Mouse (Mus musculus): ENCODE measurements around the gene Robo1.

Gene Robo1

DNA sequence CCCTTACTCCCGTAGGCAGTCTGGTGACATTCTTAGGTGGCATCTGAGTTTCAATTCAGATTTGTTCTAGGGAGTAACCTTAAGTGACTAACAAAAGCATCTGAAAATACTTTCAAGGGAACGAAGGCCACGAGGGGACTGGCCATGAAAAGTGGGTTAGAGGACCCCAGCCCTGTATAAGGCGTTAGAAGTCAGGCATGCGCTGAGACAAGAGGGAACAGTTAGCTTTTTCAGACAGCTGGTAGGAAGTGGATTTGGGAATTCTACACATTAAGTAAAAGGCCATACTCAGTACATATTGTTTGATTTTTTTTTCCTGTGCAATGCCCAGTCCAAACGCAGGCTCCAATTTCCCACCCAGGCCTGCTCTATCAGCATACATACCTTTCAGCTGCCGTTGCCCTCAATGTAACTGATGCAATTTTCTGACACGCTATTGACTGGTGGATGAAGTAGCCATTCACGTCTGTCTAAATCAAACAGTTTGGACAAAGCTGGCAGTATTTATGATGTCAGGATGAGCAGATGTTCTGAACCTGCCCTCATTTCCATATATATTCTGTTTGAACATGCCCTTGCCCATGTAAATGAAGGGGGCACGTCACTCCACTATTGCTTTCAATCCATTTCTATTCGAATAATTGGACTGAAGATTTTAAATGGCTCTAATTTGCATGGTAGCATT, 651.1 kb downstream of the Robo1 start:
- DNase-seq, result no peak

DNA sequence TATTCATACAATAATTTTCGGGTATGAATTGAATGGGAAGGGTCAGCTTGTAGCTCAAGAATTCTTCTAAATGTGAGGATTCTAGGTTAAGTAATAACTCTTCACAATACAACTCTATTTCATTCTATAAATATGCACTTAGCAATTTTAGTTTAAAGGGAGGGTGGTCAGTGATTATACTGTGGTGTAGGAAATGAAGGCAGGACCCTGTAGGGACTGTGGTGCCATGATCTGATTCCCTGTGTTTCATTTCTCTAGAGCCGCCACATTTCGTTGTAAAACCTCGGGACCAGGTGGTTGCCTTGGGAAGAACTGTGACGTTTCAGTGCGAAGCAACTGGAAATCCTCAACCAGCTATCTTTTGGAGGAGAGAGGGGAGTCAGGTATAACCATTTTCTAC, 651.7 kb downstream of the Robo1 start:
- no peak for DNase-seq

DNA sequence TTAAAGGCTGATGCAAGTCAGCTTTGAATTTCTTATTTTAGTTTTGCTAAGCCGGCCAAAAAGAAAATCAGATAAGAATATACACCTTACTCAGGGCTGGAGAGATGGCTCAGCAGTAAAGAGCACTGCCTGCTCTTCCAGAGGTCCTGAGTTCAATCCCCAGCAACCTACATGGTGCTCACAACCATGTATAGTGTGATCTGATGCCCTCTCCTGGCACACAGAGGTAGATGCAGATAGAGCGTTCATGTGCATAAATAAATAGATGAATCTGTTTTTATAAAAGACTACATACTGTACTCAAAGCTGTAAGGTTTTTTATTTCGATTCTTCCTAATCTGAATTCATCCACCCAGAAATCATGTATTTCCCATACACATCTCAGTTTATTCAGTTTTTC, 655.7 kb downstream of the Robo1 start:
- DNase-seq, result no peak

DNA sequence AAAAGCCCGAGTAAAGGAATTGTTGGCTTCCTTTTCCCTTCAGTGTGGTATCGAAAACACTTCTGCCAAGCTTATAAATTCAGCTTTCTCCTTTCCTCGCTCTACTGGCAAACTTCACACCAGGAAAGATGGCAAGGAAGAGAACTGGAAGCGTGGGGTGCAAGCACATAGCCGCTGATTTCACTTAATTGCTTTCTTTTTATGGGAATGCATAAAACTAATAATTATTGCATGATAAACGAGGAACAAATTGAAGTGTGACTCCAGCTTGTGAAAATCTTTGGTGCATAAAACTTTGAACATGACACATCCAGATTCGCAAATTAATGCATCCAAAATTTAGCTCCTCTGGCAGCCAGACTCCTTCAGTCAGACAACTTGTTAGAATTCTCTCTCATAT, 659.4 kb downstream of the Robo1 start:
- DNase-seq, result peak in 1 of 2 experiments; percentile 30

DNA sequence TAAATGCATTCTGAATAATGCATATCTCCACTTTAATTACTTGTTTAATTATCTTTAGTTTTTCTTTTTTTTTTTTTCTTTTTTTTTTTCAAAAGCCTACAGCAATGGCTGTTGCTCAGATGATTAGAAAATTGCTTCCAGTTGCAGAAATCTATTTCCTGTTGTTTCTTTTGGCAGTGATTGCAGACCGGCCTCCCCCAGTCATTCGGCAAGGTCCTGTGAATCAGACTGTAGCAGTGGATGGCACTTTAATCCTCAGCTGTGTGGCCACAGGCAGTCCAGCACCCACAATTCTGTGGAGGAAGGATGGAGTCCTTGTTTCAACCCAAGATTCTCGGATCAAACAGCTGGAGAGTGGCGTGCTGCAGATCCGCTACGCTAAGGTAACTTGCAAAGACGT, 661.9 kb downstream of the Robo1 start:
- DNase-seq, result no peak

DNA sequence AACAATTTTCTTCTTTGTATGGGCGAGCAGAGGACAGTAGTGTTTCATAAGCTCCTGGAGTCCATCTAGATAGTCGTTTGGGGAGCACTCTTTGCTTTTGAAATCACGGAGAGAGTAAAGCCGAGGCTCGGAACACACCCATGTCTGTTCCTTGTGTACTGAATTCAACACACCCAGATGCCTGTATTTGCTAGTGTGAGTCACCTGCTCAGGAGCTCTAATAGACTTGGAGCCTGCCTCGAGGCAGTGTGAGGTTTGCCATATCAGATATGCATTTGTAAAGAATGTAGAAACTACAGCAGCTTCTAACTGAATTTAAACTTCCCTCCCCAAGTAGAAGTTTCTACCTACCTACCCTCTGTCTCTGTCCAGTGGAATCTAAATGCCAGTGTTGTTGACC, 665.6 kb downstream of the Robo1 start:
- DNase-seq, result no peak

DNA sequence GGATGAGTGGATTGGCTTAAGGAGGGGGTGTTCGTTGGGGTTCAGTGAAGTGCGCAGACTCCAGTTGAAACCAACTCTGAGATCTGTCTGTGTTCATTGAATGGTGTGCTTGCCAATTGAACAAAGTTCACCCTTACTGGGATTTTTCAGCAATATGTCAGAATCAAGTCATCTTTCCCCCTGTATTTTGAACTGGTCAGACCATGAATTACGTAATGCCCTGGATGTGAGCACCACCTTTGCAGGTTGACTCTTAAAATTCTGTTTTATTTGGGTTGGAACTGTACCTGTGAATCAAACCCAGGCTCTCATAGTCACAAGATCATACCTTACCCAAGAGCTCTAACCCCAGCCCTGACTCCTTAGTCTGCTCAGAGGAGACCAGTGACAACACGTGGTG, 666.6 kb downstream of the Robo1 start:
- no peak for DNase-seq

DNA sequence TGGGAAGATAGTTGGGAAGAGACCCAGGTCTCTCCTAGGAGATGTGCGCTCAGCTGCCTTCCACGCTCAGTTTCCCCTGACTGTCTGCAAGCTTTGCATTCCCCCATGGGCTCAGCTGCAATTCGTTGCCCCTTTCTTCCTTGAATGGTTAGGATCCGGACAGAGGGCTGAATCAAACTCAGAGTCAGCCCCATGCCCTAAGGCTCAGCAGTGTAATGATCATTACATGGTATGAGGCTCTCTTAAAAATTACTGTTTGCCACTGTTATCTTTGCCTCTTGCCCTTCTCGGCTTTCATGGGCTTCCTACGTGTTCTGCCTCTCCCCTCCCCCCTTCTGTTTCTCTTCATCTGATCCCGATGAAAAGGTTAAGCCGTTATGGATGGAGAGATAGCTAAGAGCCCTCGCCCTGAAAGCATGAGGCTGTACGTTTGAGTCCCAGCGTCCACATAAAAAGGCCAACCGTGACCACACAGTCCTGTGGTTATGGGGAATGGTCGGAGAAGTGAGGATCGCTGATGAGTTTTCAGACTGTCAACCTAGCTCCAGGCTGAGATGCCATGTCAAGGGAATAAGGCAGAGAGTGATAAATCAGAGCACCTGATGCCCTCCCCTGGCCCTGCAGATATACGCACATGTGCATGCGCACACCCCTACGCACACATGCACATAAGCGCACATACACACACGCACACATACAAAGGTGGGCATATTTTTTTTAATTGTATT, 668.9 kb downstream of the Robo1 start:
- no peak for DNase-seq

DNA sequence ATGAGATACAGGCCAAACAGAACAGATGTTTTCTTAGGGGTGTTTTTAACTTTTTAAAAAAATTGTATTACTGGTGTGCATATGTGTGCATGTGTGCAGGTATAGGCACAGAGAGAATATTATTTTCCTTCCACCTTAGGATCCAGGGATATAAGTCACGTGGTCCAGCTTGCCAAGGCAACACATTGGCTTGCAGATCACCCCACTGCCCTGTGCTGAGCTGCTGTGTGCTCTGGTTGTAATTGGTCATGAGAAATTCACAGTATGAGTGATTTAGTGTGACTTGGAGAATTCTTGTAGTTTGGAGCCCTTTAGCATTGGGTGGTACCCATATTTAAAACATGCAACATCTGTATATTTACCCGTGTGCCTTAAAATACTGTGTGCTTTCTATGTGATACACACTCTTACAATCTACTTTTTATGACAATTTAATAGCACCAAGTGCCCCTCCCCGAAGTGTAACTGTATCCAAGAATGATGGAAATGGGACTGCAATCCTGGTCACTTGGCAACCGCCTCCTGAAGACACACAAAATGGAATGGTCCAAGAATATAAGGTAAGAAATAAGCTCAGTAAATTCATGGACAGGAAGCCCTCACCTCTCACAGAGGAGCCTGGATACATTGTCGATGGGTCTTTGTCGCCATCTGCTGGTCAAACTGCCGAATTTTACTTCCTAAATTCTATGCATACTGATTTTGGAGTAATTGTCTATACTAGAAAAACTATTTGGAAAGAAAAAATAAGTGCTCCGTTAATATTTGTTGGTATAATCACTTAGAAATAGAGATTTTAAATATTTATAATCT, 671.5 kb downstream of the Robo1 start:
- peak; percentile 87 to 88 for DNase-seq

DNA sequence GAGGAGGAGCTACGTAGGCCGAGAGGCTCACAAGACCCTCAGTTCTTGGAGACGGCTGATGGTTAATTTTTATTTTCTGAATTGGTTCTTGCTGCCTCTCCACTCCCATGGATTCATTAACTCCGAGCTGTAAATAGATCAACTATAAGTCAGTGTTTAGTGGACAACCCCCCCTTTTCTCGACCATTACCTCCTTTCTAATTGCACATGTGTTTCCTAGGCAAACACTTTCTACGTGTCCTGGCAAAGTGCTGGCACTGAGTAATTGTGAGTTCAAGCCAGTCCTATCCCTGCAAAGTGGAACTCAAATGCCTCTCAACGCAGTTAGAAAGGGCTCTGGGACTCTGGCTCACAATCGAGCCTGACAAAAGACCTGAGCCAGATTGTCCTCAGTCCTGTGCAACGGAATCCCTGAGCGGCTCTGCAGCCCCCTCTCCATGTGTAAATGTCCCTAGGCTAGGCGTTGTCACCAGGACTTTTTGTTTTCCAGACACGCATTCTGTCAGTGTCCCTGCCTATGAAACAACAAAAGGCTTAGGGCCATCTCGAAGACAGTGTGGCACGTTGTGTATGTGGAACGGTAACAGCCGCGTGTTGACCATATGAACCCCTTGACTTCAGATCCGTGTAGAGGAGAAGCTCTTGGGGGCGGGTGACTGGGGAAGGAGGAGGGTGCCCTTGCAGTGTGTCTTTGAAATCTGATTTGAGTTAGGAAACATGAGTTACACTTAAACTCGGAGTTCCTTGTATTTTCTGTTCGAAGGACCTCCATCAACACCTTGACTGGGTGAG, 682.5 kb downstream of the Robo1 start:
- DNase-seq, result no peak

DNA sequence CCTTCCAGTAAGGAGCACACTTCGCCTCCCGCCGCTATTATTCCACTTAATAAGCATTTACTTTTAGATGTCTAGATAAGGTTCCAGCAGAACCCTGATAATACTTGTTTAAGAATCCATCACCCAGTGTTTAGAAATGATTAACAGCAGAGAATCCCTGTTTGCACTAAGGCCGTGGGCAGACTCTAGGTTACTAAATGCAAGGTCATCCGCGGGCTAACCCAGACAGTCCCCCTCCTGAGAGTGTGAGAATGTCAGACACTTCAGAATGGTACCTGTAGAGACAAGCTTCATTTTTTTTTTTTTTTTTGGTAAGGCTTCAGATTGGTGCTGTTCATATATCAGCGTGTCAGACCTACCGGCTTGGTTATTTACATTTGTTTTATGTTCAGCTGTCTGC, 685.1 kb downstream of the Robo1 start:
- DNase-seq, result no peak

DNA sequence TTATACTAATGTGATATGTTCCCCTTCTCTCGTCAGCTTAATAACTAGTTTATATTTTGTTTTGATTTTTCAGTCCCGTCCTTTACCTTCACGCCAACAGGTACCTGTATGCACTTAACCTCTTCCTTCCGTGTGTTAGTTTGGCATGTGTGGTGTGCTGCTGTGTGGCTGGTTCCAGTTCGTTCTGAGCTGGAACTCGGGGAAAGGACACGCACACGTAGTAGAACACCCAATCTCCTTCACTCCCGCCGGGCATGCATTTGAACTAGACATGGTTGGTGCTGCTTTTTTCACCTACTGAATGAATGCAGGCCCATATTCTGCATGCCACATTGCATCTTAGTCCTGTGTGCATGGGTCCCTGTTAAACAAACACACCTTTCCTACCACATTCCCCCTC, 685.5 kb downstream of the Robo1 start:
- no peak for DNase-seq

DNA sequence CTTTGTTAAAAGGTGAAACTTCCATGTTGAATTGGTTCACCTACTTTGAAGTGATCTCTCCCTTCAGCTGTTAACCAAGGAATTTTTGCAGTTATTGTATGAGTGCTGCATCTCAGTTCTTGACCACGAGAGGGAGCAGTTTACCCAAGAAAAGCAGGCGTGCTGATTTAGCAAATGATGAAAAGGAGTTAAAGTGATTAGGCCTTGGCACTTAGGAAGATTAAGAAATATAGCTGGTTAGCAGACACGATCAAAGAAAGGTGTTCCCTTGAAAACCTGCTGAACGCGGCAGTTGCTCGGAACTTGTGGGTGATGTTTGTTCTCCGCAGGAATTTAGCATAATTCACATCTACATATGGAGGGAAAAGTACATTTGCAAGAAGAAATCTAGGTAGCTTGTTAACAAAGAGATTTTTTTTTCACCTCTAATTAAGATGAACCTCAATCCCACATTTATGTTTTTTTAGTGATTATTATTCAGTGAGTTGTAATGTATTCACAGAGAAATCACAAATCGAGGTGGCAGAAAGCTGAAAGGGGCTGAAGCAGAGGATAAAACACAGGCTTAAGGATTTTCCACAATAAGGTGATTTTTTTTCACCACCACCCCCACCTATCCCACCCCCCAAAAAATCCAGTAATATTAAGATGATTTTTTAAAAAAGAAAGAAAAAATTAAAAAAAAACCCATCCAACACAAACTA, 687.3 kb downstream of the Robo1 start:
- DNase-seq, result peak; percentile 85 to 86

DNA sequence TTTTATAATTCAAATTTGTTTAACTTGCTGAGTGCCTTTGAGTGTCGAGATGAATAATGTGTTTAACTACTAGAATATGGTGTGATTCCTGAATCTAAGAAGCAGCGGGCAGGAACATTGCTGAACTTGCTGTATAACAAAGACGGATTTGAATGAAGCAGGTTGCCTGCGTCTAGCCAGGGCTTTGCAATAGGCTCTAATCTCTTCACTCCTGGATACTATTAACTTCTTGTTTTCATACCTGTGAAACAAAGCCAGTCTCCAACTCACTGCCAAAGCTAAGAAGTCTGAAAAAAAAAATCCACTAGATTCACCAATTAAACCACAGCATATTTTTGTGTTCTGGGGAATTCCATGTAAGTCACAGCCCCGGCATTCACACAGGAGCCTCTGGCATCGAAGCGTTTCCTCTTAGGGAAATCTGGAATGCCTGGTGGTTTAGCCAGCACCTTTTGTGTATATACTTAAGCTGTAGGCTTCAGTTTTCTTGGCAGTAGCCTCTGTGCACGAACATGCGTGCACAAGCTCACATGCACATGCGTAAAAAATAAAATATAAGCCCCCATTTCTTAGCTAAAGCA, 687.9 kb downstream of the Robo1 start:
- DNase-seq, result no peak

DNA sequence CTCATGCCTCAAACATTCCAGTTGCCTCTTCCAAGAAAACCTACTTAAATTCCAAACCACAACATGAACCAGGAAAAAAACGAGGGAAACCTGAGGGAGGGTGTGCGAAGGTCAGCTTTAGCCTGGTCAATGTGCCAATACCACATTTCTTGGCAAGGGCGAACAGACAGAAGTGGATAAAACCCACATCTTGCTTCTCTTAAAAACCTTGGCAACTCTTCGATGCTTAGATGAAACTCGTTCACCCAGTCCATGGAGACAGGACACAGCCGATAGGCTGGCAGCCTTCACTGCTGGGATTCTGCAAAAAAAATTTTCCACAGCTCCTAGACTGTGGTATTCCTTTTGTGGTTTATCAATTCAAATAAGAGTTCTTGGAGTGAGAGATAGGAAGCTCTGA, 690.6 kb downstream of the Robo1 start:
- DNase-seq, result peak in 1 of 2 experiments; percentile 20

DNA sequence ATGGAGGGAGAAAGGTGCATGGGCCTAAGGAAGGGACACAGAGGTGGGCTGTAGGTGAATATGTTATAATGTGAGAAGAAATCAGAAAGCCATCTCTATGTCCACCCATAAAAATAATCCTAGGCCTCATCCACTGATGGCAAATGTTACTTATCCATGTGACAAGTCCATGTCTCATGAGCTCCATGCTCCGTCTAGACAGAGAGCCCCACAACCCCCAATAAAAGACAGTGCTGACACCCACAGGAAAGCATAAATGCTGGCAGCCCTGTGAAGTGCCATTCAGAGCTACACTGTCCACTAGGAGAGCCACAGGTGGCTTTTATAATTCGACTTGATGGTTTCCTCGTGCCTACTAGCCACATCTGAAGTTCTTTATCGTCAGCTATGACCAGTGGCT, 694.6 kb downstream of the Robo1 start:
- no peak for DNase-seq

DNA sequence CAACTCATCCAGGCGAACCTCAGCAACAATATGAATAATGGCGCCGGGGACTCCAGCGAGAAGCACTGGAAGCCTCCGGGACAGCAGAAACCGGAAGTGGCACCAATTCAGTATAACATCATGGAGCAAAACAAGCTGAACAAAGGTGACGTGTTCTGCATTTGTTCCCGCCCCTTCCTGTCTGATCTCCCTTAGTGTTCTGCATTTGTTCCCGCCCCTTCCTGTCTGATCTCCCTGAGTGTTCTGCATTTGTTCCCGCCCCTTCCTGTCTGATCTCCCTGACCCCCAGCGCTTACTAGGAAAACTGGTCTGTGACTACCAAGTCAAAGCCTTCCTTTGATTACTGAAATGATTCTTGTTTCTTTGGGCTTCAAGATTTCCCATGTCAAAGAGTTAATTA, 696.5 kb downstream of the Robo1 start:
- no peak for DNase-seq

DNA sequence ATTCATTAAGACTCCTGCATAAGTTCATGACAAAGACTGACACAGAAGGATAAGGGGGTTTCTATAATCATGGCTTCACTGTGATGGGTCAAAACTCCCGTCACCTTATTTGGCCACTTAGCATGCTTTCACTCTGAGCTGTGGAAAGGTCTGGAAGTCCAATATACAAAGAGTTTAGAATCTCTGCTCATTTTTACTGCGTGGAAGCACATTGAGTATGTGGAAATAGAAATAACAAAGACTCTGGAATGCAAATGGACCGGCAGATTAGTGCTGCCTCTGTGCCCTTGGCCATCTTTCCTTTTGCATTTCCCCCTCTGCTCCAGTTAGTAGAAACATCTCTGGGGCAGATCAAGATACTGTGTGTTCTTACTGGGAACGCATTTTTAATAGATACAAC, 697.7 kb downstream of the Robo1 start:
- DNase-seq, result no peak

DNA sequence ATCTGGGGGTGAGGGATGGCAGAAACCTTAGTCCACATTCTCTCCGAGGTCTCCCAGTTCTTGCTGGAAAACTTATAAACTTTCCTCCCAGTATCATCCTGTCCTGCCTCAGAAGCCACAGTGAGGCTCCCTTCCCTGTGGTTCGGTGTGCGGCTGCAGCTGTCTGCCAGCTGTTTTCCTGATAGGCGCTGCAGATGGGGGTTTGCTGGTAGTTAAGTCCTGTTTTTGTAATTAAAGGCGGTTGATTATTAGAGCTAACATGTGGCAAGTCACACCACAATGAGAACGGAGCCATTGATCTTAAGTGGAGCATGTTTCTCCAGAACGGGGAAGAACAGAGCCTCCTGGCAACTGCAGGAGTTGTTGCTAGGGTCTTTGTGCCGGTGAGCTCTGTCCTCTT, 699.3 kb downstream of the Robo1 start:
- no peak for DNase-seq

DNA sequence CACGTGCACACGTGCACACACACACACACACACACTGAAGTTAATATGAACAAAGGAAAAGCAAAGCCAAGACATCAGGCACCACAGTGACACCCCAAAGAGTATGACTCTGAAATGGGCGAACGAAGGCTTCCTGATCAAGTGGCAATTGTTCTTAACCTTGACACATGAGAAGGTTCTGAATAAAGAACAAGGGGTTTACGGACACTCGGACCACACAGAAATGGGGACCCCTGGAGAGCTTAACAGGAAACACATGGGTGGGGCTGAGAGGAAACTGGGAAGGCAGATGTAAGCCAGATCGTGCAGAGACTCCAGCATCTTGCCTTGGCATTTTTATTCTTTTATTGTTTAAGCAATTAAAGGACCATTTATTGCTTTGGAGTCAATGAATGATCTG, 703.2 kb downstream of the Robo1 start:
- DNase-seq, result no peak

DNA sequence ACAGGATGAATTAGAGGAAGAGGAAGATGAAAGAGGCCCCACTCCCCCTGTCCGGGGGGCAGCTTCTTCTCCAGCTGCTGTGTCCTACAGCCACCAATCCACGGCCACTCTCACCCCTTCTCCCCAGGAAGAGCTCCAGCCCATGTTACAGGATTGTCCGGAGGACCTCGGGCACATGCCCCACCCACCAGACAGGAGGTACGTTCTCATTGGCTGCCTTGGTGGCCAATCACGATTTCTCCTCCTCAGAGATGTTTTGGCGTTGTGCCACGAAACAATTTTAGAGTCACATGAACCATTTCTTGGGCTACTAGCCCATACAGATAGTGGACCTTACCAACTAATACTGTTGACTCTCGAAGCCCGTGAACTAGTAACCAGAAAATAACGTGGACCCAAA, 704.8 kb downstream of the Robo1 start:
- no peak for DNase-seq

DNA sequence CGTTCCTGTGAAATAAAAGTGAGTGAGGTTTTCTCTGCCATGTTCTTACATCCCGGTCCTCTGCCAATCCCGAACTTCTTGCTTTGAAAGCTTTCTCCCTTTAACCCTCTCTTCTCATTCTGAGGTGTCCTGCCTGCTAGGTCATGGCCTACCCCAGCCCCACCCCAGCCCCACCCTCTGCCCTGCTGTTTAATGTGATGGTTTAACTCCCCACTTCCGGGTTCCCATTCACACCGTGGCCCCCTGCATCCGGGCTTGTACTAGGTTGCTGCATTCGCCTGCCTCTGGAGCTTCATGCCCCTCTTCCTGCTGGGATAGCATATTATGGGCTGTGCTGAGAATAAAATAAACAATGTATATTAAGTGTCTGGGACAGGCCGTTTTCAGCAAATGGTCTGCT, 706.4 kb downstream of the Robo1 start:
- DNase-seq, result no peak
